Mouse (Mus musculus) urinary bladder, postnatal 4 days (tissue): Measurements from ENCODE around the gene Erbb4.

Experiments
- DNase-seq, 2 experiments: peaks; one replicate each; pipeline ENCODE4 v3.0.0; 2021 to 2022; ENCODE audit warnings: low spot score in 2 of 2

The Erbb4 gene

DNA sequence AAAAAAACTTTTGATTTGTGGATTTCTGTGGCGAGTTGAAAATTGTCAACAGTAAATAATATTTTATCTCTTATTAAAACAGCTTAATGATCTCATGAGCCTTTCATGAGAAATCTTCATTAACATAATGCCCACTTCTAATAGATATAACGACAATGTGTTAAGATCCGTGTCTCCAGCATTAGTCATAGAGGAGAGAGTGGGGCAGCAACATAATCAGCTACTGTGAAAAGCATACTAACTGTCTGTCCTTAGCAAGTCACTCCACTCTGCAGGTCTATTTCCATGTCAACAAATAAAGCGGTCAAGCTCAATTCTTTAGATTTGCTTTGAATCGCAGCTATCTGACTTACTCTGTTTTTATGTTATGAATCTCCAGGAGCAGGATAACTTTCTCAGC lies 80.0 kb downstream of the Erbb4 start:
- DNase-seq = no peak

- no peak for DNase-seq
Measured at GRCm38 (mm10) chr1:69024858-69025257, 83.0 kb downstream of the Erbb4 start.

- DNase-seq = no peak
Measured at GRCm38 (mm10) chr1:69023157-69023925, 84.5 kb downstream of the Erbb4 start.

DNA sequence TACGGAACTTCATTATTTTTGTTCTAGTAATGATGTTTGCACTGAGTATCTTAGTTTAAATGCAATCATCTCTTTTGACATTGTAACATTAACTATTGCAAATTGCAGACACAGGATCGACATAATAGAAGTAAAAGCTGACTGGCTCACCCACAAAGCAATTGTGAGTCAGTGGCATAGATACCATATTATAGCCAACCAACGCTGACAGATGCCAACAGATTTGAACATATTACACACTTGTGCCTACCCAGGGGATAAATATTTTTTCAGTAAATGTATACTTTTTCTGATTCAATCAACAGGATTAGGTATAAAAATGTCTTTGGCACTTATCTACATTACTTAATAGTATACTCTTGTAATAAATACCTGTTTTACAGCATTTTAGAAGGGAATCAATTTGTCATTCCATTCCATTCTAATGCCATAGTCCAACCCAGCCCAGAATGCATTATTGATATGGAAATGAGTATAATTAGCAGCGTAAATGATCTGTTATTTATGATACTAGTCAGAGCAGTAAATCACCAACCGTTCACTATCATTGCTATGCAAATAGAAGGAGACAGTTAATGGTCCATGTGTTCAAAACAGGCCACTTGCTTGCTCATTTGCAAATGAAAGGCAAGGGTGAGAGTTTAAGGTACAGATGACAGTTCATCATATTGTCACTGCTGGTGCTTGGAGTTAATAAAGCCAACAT lies 97.9 kb downstream of the Erbb4 start:
- DNase-seq = no peak

DNA sequence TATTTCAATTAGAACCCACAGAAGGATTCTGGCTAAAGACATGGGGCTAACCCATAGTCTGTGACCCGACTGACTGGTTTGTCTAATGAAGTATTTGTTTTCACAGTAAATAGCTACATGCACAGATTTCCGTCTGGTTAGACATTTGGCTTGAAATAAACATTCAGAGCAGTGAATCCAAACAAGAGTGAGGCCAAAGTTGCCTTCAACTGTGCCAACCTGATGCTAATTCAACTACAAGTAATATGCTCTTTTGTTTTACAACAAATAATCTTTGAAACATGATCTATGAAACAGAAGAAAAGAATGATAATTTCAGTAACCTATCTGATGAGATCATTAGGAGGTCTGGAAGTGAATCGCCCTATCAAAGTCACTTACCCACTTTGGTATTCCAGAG lies 106.5 kb downstream of the Erbb4 start:
- DNase-seq = no peak

- no peak for DNase-seq
Measured at GRCm38 (mm10) chr1:68979251-68979650, 128.6 kb downstream of the Erbb4 start.

DNA sequence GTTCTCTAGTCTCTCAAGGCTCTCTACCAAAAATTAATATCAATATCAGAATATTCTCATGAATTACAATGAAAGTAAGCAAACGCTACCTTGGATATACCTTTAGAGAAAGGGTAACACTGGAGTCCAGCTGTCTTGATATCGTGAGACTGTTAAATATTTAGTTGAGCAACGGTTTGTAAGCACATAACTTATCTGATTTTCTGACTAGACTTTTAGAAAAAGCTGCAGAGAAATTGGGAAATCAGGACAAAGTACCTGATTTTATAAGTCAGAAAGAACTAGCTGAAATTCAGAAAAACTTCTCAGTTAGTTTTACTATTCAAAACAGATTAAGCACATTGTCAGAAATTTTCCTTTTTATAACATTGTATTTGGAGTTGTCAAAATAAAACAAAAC lies 129.3 kb downstream of the Erbb4 start:
- DNase-seq = no peak

DNA sequence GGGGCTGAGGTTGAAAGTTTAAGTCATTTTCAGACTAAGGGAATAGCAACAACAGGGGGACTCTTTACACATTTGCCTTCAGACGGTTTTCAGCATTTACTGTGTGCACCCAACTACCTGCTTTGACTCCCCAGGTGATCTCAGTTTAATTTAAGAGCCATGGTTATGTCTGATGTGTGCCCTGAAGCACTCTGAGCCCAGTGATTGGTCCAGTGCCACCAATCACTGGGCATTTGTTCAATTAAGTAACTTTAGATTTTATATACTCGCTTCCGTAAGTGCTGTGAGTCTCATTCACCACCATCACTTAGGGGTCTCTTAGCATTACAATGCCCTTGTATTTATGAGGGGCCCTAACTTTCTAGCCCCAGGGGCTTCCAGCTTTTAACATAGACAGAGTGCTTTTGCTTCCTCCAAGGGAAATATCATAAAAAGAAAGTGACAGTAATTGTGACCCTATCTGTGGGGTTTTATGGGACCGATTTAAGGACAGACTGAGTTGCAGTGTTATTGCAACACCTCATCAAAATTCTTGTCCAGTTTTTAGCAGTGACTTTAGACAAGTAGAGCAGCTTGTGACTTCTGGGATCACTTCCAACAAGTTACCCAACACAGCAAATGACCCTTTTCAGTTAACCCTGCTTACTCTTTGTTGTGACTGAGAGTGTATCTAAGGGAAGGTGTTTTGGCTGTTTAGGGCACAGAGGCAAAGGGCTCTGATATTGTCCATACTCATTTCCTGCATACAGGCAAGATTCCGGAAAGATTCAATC lies 134.3 kb downstream of the Erbb4 start:
- no peak for DNase-seq

GRCm38 (mm10) chr1:68964127-68964526 lies 143.7 kb downstream of the Erbb4 start:
- DNase-seq = no peak

- no peak for DNase-seq
Measured at GRCm38 (mm10) chr1:68961365-68962116, 146.3 kb downstream of the Erbb4 start.

GRCm38 (mm10) chr1:68956766-68957533 lies 150.9 kb downstream of the Erbb4 start:
- DNase-seq = no peak

DNA sequence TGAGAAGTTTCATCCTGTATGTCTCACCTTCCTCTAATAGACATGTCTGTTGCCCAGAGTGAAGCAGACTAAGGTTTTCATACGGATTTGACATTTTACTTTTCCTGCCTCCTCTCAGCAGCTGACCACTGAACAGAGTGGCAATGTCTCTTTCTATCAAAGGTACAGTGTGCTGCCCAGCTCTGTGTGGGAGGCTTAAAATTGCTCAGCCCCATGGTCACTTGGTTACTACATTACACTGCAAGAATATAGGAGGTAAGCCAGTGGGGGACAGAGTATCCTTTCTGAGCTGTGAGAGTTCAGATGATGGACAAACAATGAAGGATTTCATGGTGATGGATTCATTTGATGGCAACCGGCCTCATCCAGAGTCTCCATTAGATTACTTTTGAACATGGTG lies 152.4 kb downstream of the Erbb4 start:
- DNase-seq = no peak

- DNase-seq = no peak
Measured at GRCm38 (mm10) chr1:68943141-68943540, 164.7 kb downstream of the Erbb4 start.

GRCm38 (mm10) chr1:68934804-68935203 lies 173.1 kb downstream of the Erbb4 start:
- no peak for DNase-seq

DNA sequence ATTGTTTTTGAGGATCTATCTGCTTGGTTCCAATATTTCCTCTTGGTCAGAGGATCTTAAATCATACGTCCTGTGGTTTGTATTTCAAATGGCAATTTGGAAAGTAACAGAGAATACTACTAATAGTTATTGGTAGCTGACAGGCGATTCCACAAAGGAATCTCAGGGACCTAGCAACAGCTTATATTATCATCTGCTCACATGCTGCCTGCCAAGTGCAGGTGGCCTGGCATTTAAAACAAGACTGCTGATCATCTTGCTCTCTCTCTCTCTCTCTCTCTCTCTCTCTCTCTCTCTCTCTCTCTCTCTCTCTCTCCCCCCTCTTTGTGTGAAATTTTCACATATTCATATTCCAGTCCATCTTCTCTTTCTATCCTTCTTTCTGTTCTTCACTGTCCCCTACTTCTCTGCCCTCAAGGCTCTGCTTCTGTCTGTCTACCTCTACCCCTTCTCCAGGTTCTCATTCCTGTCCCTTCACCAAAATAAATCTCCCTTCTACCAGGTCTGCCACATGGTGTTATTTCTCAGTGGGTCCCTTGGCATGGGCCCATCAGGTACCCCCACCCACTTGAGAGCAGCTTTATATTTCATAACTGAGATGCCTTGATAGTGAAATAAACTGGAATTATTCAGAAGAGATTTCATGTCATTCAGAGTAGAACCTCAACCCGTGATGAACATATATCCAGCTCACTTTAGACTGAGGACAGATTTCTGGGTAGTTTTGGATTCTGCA lies 174.4 kb downstream of the Erbb4 start:
- DNase-seq = no peak

- DNase-seq = no peak
Measured at GRCm38 (mm10) chr1:68917828-68918227, 190.0 kb downstream of the Erbb4 start.

DNA sequence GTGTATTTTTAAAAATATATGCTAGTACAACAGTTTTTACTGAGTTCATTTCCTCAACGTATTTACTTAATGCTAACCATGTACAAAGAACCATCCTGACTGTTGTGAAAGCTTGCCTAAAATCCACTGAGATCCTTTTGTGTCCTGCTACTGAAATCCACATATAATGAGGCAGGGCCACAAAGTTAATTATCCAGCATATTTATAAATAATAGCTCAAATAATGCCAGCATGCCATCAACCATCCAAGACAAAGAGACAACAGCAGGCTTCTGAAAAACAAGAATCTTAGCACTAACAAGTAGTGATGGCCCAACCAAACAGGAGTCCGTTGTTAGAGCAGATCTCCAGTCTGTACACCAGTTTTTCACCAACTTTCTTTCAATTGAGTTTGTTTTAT lies 215.8 kb downstream of the Erbb4 start:
- no peak for DNase-seq

DNA sequence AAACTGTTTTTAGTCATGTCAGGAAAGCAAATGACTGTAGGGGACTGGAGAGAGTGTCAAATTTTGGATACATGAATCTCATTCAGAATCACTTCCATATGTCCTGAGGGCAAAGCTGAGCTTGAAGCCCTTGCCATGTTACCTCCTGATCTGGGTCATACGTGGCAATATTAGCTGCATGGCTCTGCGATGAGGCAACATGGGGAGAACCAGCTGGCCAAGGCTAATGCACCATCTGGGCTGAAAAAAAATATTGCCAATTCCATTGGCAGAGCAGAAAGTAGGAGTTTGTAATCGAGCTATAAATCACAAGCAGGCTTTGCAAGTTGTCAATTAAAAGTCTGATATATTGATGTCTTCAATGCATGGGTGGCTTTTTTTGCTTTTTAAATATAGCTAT lies 221.0 kb downstream of the Erbb4 start:
- no peak for DNase-seq

DNA sequence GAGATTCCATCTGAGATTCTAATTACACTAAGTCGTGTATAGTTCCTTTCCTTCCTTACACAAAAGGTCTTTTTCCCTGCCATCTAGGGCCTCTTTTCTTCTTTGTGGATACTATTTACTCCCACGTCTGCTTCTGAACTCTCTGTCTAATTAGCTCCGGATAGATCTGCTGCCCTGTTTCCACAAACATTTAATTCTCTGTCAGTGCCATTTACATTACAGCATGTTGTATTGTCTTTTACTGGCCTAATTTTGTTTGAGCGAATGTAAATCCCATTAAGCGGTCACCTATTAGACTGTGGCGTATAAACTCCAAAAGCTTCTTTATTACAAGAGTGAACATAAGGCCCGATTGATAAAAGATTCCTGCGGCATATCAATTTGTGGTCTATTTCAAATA lies 232.9 kb downstream of the Erbb4 start:
- DNase-seq = no peak

DNA sequence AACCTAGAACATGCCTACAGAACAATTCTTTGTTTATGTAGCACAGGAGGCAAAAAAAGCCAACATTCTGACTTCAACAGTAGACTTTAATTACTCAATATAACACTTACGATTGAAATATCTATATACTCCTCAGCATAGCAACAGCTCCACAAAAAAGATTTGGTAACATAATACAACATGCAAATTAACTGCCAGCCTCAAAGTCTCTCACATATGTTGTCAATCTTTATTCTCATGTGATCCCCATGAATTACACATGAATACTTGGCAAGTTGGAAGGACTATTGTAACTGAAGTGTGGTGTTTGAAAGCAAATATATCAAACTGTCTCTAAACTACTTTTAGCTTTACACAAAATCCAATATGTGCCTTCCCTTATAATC lies 234.2 kb downstream of the Erbb4 start:
- no peak for DNase-seq
